Mouse (Mus musculus) MEL (cell line): ENCODE measurements around the gene Ccdc162. TPM values are rescaled to one million over a fixed set of nuclear protein-coding genes. Genes with fewer than 3 reads are reported as not detected.

ENCODE experiments used
- DNase-seq: peaks from one replicate; pipeline ENCODE4 v3.0.0; 2011; ENCODE audit warnings: low read depth, low spot score
- H3K27ac ChIP-seq: 2 replicates; pipeline ENCODE4 v1.5.1; 2012; ENCODE audit warnings: low read depth, mild to moderate bottlenecking, control low read depth, low read length, moderate library complexity; ENCODE audit not compliant: control insufficient read depth
- H3K27me3 ChIP-seq, 2 experiments: fragments of 150-350 bp in 1 of 2; sonication (generic) in 1 of 2; 2 replicates each; pipeline ENCODE4 v1.6.1; 2012; ENCODE audit warnings: low read length in 2 of 2, mild to moderate bottlenecking in 2 of 2, improper control_type of control experiment in 1 of 2, moderate library complexity in 1 of 2; ENCODE audit not compliant: insufficient read depth in 2 of 2, control insufficient read depth in 1 of 2
- H3K36me3 ChIP-seq, 2 experiments: 2 replicates each; pipeline ENCODE4 v1.6.1; 2012 to 2014; ENCODE audit warnings: low read length in 2 of 2, improper control_type of control experiment in 1 of 2, inconsistent platforms in 1 of 2, mild to moderate bottlenecking in 1 of 2; ENCODE audit not compliant: insufficient read depth in 2 of 2, control insufficient read depth in 1 of 2
- H3K4me1 ChIP-seq, 2 experiments: fragments of 150-350 bp in 1 of 2; sonication (generic) in 1 of 2; 2 replicates each; pipeline ENCODE4 v1.6.1; 2012; ENCODE audit warnings: low read length in 2 of 2, improper control_type of control experiment in 1 of 2, mild to moderate bottlenecking in 1 of 2; ENCODE audit not compliant: insufficient read depth in 2 of 2, control insufficient read depth in 1 of 2
- H3K4me3 ChIP-seq, 2 experiments: fragments of 150-350 bp in 1 of 2; sonication (generic) in 1 of 2; 2 replicates each; pipeline ENCODE4 v1.5.1; 2012; ENCODE audit warnings: low read depth in 2 of 2, low read length in 2 of 2, mild to moderate bottlenecking in 2 of 2, moderate library complexity in 2 of 2, control low read depth in 1 of 2, improper control_type of control experiment in 1 of 2; ENCODE audit not compliant: control insufficient read depth in 1 of 2, insufficient read depth in 1 of 2
- H3K79me2 ChIP-seq: 2 replicates; pipeline ENCODE4 v1.6.1; 2012; ENCODE audit warnings: mild to moderate bottlenecking, low read length, moderate library complexity; ENCODE audit not compliant: control insufficient read depth, poor library complexity, insufficient read depth
- H3K9ac ChIP-seq: 2 replicates; pipeline ENCODE4 v1.6.1; 2012; ENCODE audit warnings: low read depth, mild to moderate bottlenecking, control low read depth, low read length, moderate library complexity; ENCODE audit not compliant: control insufficient read depth, poor library complexity, severe bottlenecking
- H3K9me3 ChIP-seq: fragments of 150-350 bp; sonication (generic); replicated peaks from 2 replicates; pipeline ENCODE4 v1.6.1; 2012; ENCODE audit warnings: mild to moderate bottlenecking, low read length, improper control_type of control experiment, moderate library complexity; ENCODE audit not compliant: insufficient read depth
- CHD1 ChIP-seq: IDR thresholded peaks from 2 replicates; pipeline ENCODE4 v1.6.1; 2012; ENCODE audit warnings: low read depth, mild to moderate bottlenecking, inconsistent platforms, low read length, improper control_type of control experiment
- CHD2 ChIP-seq: IDR thresholded peaks from 2 replicates; pipeline ENCODE4 v1.6.1; 2011; ENCODE audit warnings: low read length, improper control_type of control experiment
- CTCF ChIP-seq, 3 experiments: IDR thresholded peaks in 2 of 3; conservative IDR thresholded peaks in 1 of 3; 2 replicates each; pipeline ENCODE4 v1.5.1; 2011 to 2012; ENCODE audit warnings: low read length in 3 of 3, low read depth in 2 of 3, mild to moderate bottlenecking in 2 of 3, improper control_type of control experiment in 1 of 3, inconsistent platforms in 1 of 3, mixed read lengths in 1 of 3, moderate library complexity in 1 of 3; ENCODE audit not compliant: control insufficient read depth in 1 of 3, insufficient read depth in 1 of 3, poor library complexity in 1 of 3, severe bottlenecking in 1 of 3
- ELF1 ChIP-seq: IDR thresholded peaks from 2 replicates; pipeline ENCODE4 v1.6.1; 2014; ENCODE audit warnings: low read depth, mild to moderate bottlenecking, inconsistent platforms, low read length, improper control_type of control experiment, moderate library complexity
- EP300 ChIP-seq, 2 experiments: IDR thresholded peaks; 2 replicates each; pipeline ENCODE4 v1.6.1; 2011; ENCODE audit warnings: improper control_type of control experiment in 2 of 2, low read length in 2 of 2, low read depth in 1 of 2, mild to moderate bottlenecking in 1 of 2
- ETS1 ChIP-seq: IDR thresholded peaks from 2 replicates; pipeline ENCODE4 v1.6.1; 2012; ENCODE audit warnings: low read depth, mild to moderate bottlenecking, inconsistent platforms, low read length, improper control_type of control experiment, moderate library complexity
- GATA1 ChIP-seq: IDR thresholded peaks from 2 replicates; pipeline ENCODE4 v1.6.1; 2011; ENCODE audit warnings: low read depth, low read length, improper control_type of control experiment
- HCFC1 ChIP-seq: IDR thresholded peaks from 2 replicates; pipeline ENCODE4 v1.6.1; 2012; ENCODE audit warnings: low read depth, mild to moderate bottlenecking, inconsistent platforms, low read length, improper control_type of control experiment, moderate library complexity
- JUND ChIP-seq: IDR thresholded peaks from 2 replicates; pipeline ENCODE4 v1.6.1; 2011; ENCODE audit warnings: low read depth, mild to moderate bottlenecking, improper control_type of control experiment, low read length
- KAT2A ChIP-seq: conservative IDR thresholded peaks from 2 replicates; pipeline ENCODE4 v1.6.1; 2012; ENCODE audit warnings: low read depth, low read length, improper control_type of control experiment, inconsistent platforms
- MAFK ChIP-seq: IDR thresholded peaks from 2 replicates; pipeline ENCODE4 v1.6.1; 2011; ENCODE audit warnings: low read depth, mild to moderate bottlenecking, low read length, improper control_type of control experiment, borderline replicate concordance
- MAX ChIP-seq: IDR thresholded peaks from 2 replicates; pipeline ENCODE4 v1.6.1; 2011; ENCODE audit warnings: low read length, improper control_type of control experiment
- MEF2A ChIP-seq: IDR thresholded peaks from 2 replicates; pipeline ENCODE4 v1.6.1; 2014; ENCODE audit warnings: low read depth, mild to moderate bottlenecking, inconsistent platforms, low read length, improper control_type of control experiment; ENCODE audit not compliant: poor library complexity, insufficient replicate concordance, severe bottlenecking; ENCODE audit errors: extremely low read depth
- MYC ChIP-seq: IDR thresholded peaks from 2 replicates; pipeline ENCODE4 v1.6.1; 2011; ENCODE audit warnings: low read depth, mild to moderate bottlenecking, low read length, improper control_type of control experiment, moderate library complexity
- NELFE ChIP-seq: IDR thresholded peaks from 2 replicates; pipeline ENCODE4 v1.6.1; 2011; ENCODE audit warnings: low read depth, low read length, improper control_type of control experiment
- NRF1 ChIP-seq: IDR thresholded peaks from 2 replicates; pipeline ENCODE4 v1.6.1; 2014; ENCODE audit warnings: low read depth, mild to moderate bottlenecking, inconsistent platforms, low read length, improper control_type of control experiment, moderate library complexity; ENCODE audit not compliant: poor library complexity, insufficient read depth, severe bottlenecking
- POLR2A ChIP-seq, 2 experiments: IDR thresholded peaks; 2 replicates each; pipeline ENCODE4 v1.6.1; 2011 to 2012; ENCODE audit warnings: low read length in 2 of 2, mild to moderate bottlenecking in 2 of 2, control low read depth in 1 of 2, improper control_type of control experiment in 1 of 2, low read depth in 1 of 2, moderate library complexity in 1 of 2; ENCODE audit not compliant: control insufficient read depth in 1 of 2, insufficient read depth in 1 of 2, poor library complexity in 1 of 2
- POLR2AphosphoS2 ChIP-seq: IDR thresholded peaks from 2 replicates; pipeline ENCODE4 v1.6.1; 2011; ENCODE audit warnings: low read length, improper control_type of control experiment
- POLR2AphosphoS5 ChIP-seq: IDR thresholded peaks from 2 replicates; pipeline ENCODE4 v1.6.1; 2012; ENCODE audit warnings: low read depth, borderline replicate concordance, mild to moderate bottlenecking, inconsistent platforms, low read length, moderate library complexity, mixed read lengths
- RAD21 ChIP-seq: IDR thresholded peaks from 2 replicates; pipeline ENCODE4 v1.6.1; 2011; ENCODE audit warnings: mild to moderate bottlenecking, low read depth, low read length, improper control_type of control experiment
- RCOR1 ChIP-seq: IDR thresholded peaks from 2 replicates; pipeline ENCODE4 v1.6.1; 2012; ENCODE audit warnings: low read depth, mild to moderate bottlenecking, inconsistent platforms, low read length, improper control_type of control experiment
- SIN3A ChIP-seq: IDR thresholded peaks from 2 replicates; pipeline ENCODE4 v1.6.1; 2012; ENCODE audit warnings: low read length, improper control_type of control experiment, inconsistent platforms
- SMC3 ChIP-seq: IDR thresholded peaks from 2 replicates; pipeline ENCODE4 v1.6.1; 2011; ENCODE audit warnings: low read depth, low read length, improper control_type of control experiment
- TAL1 ChIP-seq: IDR thresholded peaks from 2 replicates; pipeline ENCODE4 v1.6.1; 2012; ENCODE audit warnings: mild to moderate bottlenecking, inconsistent platforms, low read length, moderate library complexity, mixed read lengths
- TBP ChIP-seq: IDR thresholded peaks from 2 replicates; pipeline ENCODE4 v1.8.0; 2011; ENCODE audit warnings: low read depth, low read length, improper control_type of control experiment
- TCF12 ChIP-seq: IDR thresholded peaks from 2 replicates; pipeline ENCODE4 v1.6.1; 2014; ENCODE audit warnings: low read depth, mild to moderate bottlenecking, inconsistent platforms, low read length, improper control_type of control experiment, moderate library complexity
- UBTF ChIP-seq: IDR thresholded peaks from 2 replicates; pipeline ENCODE4 v1.6.1; 2012; ENCODE audit warnings: low read depth, mild to moderate bottlenecking, inconsistent platforms, low read length, improper control_type of control experiment, moderate library complexity, borderline replicate concordance; ENCODE audit not compliant: insufficient read depth
- USF1 ChIP-seq: IDR thresholded peaks from 2 replicates; pipeline ENCODE4 v1.6.1; 2014; ENCODE audit warnings: low read depth, mild to moderate bottlenecking, inconsistent platforms, low read length, improper control_type of control experiment, moderate library complexity
- USF2 ChIP-seq, 2 experiments: IDR thresholded peaks; 2 replicates each; pipeline ENCODE4 v1.6.1; 2011 to 2012; ENCODE audit warnings: improper control_type of control experiment in 2 of 2, low read length in 2 of 2, borderline replicate concordance in 1 of 2, inconsistent platforms in 1 of 2, low read depth in 1 of 2, mild to moderate bottlenecking in 1 of 2; ENCODE audit not compliant: insufficient read depth in 1 of 2
- ZC3H11A ChIP-seq: IDR thresholded peaks from 2 replicates; pipeline ENCODE4 v1.6.1; 2012; ENCODE audit warnings: low read depth, mild to moderate bottlenecking, inconsistent platforms, low read length, improper control_type of control experiment
- ZKSCAN1 ChIP-seq: IDR thresholded peaks from 2 replicates; pipeline ENCODE4 v1.6.1; 2012; ENCODE audit warnings: low read depth, mild to moderate bottlenecking, inconsistent platforms, low read length, improper control_type of control experiment, moderate library complexity
- ZMIZ1 ChIP-seq: IDR thresholded peaks from 2 replicates; pipeline ENCODE4 v1.6.1; 2012; ENCODE audit warnings: low read depth, mild to moderate bottlenecking, inconsistent platforms, low read length, improper control_type of control experiment, moderate library complexity
- ZNF384 ChIP-seq: IDR thresholded peaks from 2 replicates; pipeline ENCODE4 v1.6.1; 2012; ENCODE audit warnings: low read depth, mild to moderate bottlenecking, inconsistent platforms, low read length, improper control_type of control experiment
- polyA plus RNA-seq, 2 experiments: library from polyadenylated mRNA; stranded (reverse) in 1 of 2; unstranded in 1 of 2; fragments of >175 nt in 1 of 2; fragments of >200 nt in 1 of 2; gene quantifications; 2 replicates each; pipeline versions ENCODE4 v1.2.1 to v1.2.4; 2012; ENCODE audit warnings: low replicate concordance in 2 of 2, low read depth in 1 of 2; ENCODE audit not compliant: insufficient read length in 2 of 2, insufficient read depth in 1 of 2, missing spikeins in 1 of 2
- total RNA-seq: library from RNA; depleted of rRNA; stranded (reverse); fragments of 300-350 nt; gene quantifications from 2 replicates; pipeline ENCODE4 v1.2.3, GENCODE M21; 2012

The Ccdc162 gene
- total and polyA plus RNA-seq, 3 experiments: 0.06 TPM; not detected in 2

DNA sequence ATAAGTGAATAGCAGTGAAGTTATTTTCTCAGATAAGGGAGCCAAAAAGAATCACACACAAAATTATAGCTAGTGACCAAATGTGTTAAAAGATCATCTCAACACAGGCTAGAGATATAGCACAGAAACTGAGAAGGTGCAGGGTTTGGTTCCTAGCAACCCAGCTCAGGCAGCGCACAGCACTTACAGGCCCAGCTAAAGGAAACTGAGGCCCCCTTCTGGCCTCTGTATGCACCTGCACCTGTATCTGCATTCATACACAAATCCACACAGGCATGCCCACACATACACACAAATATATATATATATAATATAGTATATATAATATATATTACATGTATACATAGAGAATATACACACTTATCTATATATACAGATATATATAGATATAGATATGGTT, 84.4 kb downstream of the Ccdc162 start:
- H3K27me3 ChIP-seq: peaks cover 0 to 2% of the 10 kb centered on the region in 2 experiments; a peak in 3 of 4 replicates
- no peak overlapping the region for H3K4me3 ChIP-seq
- H3K9me3 ChIP-seq: no peaks in the 10 kb centered on the region
- H3K79me2 ChIP-seq: no peaks in the 10 kb centered on the region
- H3K4me1 ChIP-seq: no peaks in the 10 kb centered on the region
- no peak overlapping the region for H3K27ac ChIP-seq
- H3K9ac ChIP-seq: no peak overlapping the region
- TF ChIP-seq JUND (no peak), POLR2AphosphoS2 (no peak), ZMIZ1 (no peak), UBTF (no peak), TBP (no peak), POLR2AphosphoS5 (no peak), USF1 (no peak), SMC3 (peak; percentile 51), EP300 (IDR thresholded peaks at IDR 0.05; ENCODE audit: low read depth in 1 of 2, low read length in 2 of 2) (no peak), ELF1 (no peak), TAL1 (no peak), HCFC1 (no peak), RAD21 (peak; percentile 49), USF2 (IDR thresholded peaks at IDR 0.05; ENCODE audit: borderline replicate concordance in 1 of 2, insufficient read depth in 1 of 2, low read depth in 1 of 2, low read length in 2 of 2) (no peak), CHD1 (no peak), GATA1 (no peak), ETS1 (no peak), KAT2A (no peak), CTCF (IDR thresholded peaks at IDR 0.05 in 2 of 3, conservative IDR thresholded peaks at IDR 0.05 in 1 of 3; ENCODE audit: control insufficient read depth in 1 of 3, insufficient read depth in 1 of 3, low read depth in 2 of 3, low read length in 3 of 3, poor library complexity in 1 of 3, severe bottlenecking in 1 of 3) (peak; percentile 30 to 51 (median 40); a peak in 5 of 6 replicates), MEF2A (no peak), CHD2 (no peak), POLR2A (IDR thresholded peaks at IDR 0.05; ENCODE audit: control insufficient read depth in 1 of 2, insufficient read depth in 1 of 2, low read depth in 1 of 2, low read length in 2 of 2, poor library complexity in 1 of 2) (no peak), ZKSCAN1 (no peak), TCF12 (no peak), MAFK (no peak), ZC3H11A (peak; percentile 39; the same call in 1 of the 2 replicates), NRF1 (no peak), NELFE (no peak), SIN3A (no peak), ZNF384 (no peak), MYC (no peak), RCOR1 (no peak), MAX (no peak)
- DNase-seq: peak; percentile 32
- no peaks in the 10 kb centered on the region for H3K36me3 ChIP-seq
